Mouse (Mus musculus) layer of hippocampus, adult 6 months (tissue): ENCODE results near the gene Aldh1l2. TPM values are rescaled to one million over a fixed set of nuclear protein-coding genes. Genes with fewer than 3 reads are reported as not detected.

Experiments used
- long read RNA-seq, 2 experiments: library from polyadenylated mRNA; unstranded; transcript quantifications; one replicate each; pipeline ENCODE4 v2.0.0; 2019 to 2020
- polyA plus RNA-seq: library from polyadenylated mRNA; unstranded; fragments of <200 nt; fragmentation: Nextera tagmentation; gene quantifications from 2 replicates; pipeline ENCODE4 v1.2.3, GENCODE M21; 2021

The Aldh1l2 gene
- polyA plus RNA-seq: 0.40 and 0.49 TPM in 2 replicates
- long read RNA-seq, experiment 1: 0 reads
- long read RNA-seq, experiment 2, full-length matches to known transcripts: 4 of 8 reads
- long read RNA-seq, experiment 2, partial matches to known transcripts: 2 of 8 reads
- long read RNA-seq, experiment 2, other reads (novel, unspliced or antisense): 2 of 8 reads

DNA sequence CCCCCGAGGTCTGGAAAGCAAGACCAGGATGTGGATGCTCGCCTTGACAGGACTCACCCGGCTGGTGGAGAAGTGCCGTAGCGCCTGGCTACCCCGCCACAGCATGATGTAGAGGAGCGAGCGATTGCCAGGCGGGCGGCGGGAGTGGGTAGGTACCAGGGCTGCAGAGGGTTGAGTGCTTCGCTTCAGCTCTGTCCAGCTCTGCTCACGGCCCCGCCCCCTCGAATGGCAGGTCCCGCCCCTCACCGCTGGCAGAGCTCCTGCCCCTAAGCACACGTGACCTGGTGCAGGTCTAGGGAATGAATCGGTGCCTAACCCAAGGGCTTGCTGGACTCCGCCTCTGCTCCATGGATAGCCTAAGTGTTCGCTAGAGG lies at the start of gene Aldh1l2:
Aldh1l2 (minus strand) TSS at position 231 of the 374 bp plus-strand sequence.

DNA sequence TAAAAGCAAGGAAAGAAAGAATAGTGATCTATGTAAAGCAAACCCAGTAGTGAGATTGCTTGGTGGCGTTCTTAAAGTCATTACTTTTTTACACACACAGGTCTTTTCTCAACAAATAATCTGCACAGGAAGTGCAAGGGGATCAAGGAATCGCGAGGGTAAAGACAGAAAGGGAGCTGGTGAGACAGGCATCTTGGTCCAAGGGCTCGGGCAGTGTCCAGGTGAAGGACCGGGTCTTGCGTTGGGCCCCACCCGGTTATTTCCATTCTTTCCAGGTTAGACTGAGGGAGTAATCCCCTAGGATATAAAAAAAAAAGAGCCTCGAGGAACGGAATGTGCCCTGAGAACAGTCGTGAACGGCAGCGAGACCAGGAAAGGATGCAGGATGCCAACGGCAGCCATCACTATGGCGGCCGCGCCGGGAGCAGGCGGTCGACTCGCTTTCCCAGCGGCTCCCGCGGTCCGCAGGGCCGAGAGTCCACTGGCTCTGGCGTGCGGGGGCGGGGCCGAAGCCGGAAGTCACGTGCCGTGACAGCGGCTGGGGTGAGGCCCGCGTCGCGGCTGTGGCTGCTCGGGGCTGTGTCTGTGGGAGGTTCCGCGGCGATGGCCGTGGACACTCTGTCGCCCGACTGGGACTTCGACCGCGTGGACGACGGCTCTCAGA lies 9.6 kb upstream of the Aldh1l2 start, which contains the start of gene Washc4:
Washc4 (plus strand) TSS at position 314 of the 664 bp plus-strand sequence.

Other genes with a start within 250 kb of the Aldh1l2 start
- 3.2 and 3.5 TPM in 2 replicates for gene Slc41a2, start 196.3 kb downstream of the Aldh1l2 start, polyA plus RNA-seq
- 0.30 and 0.34 TPM in 2 replicates for gene D10Wsu102e, start 173.9 kb downstream of the Aldh1l2 start, polyA plus RNA-seq
- 12.4 and 13.3 TPM in 2 replicates for gene Washc4, start 9.6 kb upstream of the Aldh1l2 start, polyA plus RNA-seq
- 39.5 and 53.2 TPM in 2 replicates for gene Appl2, start 114.6 kb upstream of the Aldh1l2 start, polyA plus RNA-seq
- 46.5 and 47.7 TPM in 2 replicates for gene 1500009L16Rik, start 188.7 kb upstream of the Aldh1l2 start, polyA plus RNA-seq